Mouse (Mus musculus) hindbrain, embryonic 15.5 days (tissue): ENCODE data around the gene Csnk1e. TPM values are rescaled to one million over a fixed set of nuclear protein-coding genes. Genes with fewer than 3 reads are reported as not detected.
"Not testable (repeated sequence)": the region's sequence is repeated elsewhere in the genome, so short reads cannot be mapped to it uniquely, and the experiment has no call there.

Experiments
- ATAC-seq: fragments of 200-750 bp; cut with Nextera tagmentation; 2 replicates; pipeline ENCODE4 v1.8.0; 2017; ENCODE audit warnings: low read depth, moderate number of reproducible peaks, moderate TSS enrichment; ENCODE audit not compliant: low FRiP score
- H3K27ac ChIP-seq: fragments of 300-500 bp; sonication (generic); replicated peaks from 2 replicates; pipeline ENCODE4 v1.5.1; 2015; ENCODE audit warnings: mild to moderate bottlenecking, inconsistent platforms
- H3K27me3 ChIP-seq: fragments of 300-500 bp; sonication (generic); 2 replicates; pipeline ENCODE4 v1.6.1; 2015; ENCODE audit warnings: control low read depth, inconsistent platforms
- H3K36me3 ChIP-seq: fragments of 300-500 bp; sonication (generic); 2 replicates; pipeline ENCODE4 v1.6.1; 2015; ENCODE audit warnings: control low read depth, inconsistent platforms
- H3K4me1 ChIP-seq: fragments of 300-500 bp; sonication (generic); replicated peaks from 2 replicates; pipeline ENCODE4 v1.6.1; 2015; ENCODE audit warnings: control low read depth, inconsistent platforms
- H3K4me2 ChIP-seq: fragments of 300-500 bp; sonication (generic); 2 replicates; pipeline ENCODE4 v1.6.1; 2015; ENCODE audit warnings: moderate library complexity, mild to moderate bottlenecking, inconsistent platforms
- H3K4me3 ChIP-seq: fragments of 300-500 bp; sonication (generic); 2 replicates; pipeline ENCODE4 v1.5.1; 2015; ENCODE audit warnings: mild to moderate bottlenecking, inconsistent platforms
- H3K9ac ChIP-seq: fragments of 300-500 bp; sonication (generic); 2 replicates; pipeline ENCODE4 v1.6.1; 2015; ENCODE audit warnings: inconsistent platforms
- H3K9me3 ChIP-seq: fragments of 300-500 bp; sonication (generic); 2 replicates; pipeline ENCODE4 v1.6.1; 2016; ENCODE audit warnings: control low read depth, inconsistent platforms
- WGBS: fragments of 180-500 bp; shearing (Covaris S2); methylation state at CpG from one replicate; pipeline ENCODE4 v1.1.7; 2015; 5-methylcytosine and 5-hydroxymethylcytosine counted together
- polyA plus RNA-seq: library from polyadenylated mRNA; unstranded; fragments of >200 nt; fragmentation: Nextera tagmentation; extraction: Ambion mirVana; gene quantifications from 2 replicates; pipeline ENCODE4 v1.2.1, GENCODE M21; 2015

The Csnk1e gene
- polyA plus RNA-seq, 1 experiment from 2014 or later = 234 TPM

DNA sequence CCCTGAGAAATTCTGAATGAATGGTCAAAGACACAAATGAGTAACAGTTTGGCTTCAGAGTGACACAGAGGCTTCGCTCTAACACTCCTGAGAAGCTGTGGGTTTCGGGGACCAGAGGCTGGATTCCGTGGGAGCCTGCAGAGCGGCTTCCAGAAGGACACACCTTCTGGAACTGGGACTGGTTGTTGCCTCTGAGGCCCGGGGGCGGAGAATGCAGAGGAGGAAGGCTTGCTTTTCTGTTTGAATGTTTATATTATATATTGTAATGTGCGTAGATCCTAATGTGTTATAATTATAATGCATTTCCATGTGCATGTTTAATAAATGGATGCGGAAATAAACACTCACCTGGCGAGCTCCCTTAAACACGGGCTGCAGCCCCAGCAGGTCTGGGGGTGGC, 15.7 kb upstream of the Csnk1e start:
- 0 out of 2 replicates have a peak, but pooled peaks cover 2% of the 10 kb centered on the region for H3K4me1 ChIP-seq
- H3K4me3 ChIP-seq = peak overlapping the region; percentile 30
- H3K36me3 ChIP-seq = no peaks in the 10 kb centered on the region
- 0 out of 2 replicates have a peak, but pooled peaks cover 3% of the 10 kb centered on the region for H3K27me3 ChIP-seq
- 49% methylated on average over 10 of the region's 10 CpGs for WGBS
- H3K9me3 ChIP-seq = no peaks in the 10 kb centered on the region
- ATAC-seq = no peak
- 0 out of 2 replicates have a peak overlapping the region, but pooled peaks have one; percentile 10 for H3K9ac ChIP-seq
- H3K4me2 ChIP-seq = peak overlapping the region; percentile 47
- no peak overlapping the region for H3K27ac ChIP-seq

DNA sequence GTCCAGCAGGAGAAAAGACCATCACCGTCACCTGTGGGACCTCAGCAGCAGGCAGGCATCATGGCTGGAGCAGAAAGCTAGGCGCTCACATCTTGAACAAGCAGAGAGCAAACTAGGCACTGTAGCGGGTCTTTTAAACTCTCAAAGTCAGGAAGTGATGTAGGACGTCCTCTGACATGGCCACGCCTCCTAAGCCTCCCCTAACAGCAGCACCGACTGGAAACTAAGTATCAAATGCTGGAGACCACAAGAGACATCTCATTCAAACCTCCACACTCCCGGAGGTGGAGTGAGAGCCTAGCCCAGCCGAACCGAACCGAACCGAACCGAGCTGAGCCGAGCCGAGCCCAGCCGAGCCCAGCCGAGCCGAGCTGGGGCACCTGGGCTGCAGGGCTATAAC, 15.2 kb upstream of the Csnk1e start:
- peak overlapping the region; percentile 47 for H3K4me2 ChIP-seq
- H3K4me3 ChIP-seq = peak overlapping the region; percentile 30
- ATAC-seq = no peak
- 0 out of 2 replicates have a peak, but pooled peaks cover 2% of the 10 kb centered on the region for H3K4me1 ChIP-seq
- 33% methylated on average over 17 of the region's 17 CpGs for WGBS
- no peaks in the 10 kb centered on the region for H3K9me3 ChIP-seq
- H3K27me3 ChIP-seq = 0 out of 2 replicates have a peak, but pooled peaks cover 3% of the 10 kb centered on the region
- no peaks in the 10 kb centered on the region for H3K36me3 ChIP-seq
- H3K27ac ChIP-seq = no peak overlapping the region
- H3K9ac ChIP-seq = 0 out of 2 replicates have a peak overlapping the region, but pooled peaks have one; percentile 10

DNA sequence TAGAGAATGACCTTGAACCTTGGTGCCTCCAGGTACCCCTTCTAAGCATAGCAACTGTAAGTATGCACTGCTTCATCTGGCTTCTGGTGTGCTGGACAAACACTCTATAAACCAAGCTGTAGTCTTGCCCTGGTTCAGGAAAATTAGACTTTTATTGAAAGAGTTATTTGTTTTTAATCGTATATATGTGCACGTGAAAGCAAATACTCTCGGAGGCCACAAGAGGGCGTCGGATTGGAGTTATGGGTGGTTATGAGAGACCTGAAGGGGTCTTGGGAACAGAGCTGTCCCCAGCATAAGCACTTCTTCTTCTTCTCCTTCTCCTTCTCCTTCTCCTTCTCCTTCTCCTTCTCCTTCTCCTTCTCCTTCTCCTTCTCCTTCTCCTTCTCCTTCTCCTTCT, 14.2 kb upstream of the Csnk1e start:
- Histone ChIP-seq H3K9ac (no peak overlapping the region), H3K27ac (no peak overlapping the region), H3K9me3 (no peaks in the 10 kb centered on the region), H3K4me3 (no peak overlapping the region), H3K4me1 (0 out of 2 replicates have a peak, but pooled peaks cover 2% of the 10 kb centered on the region), H3K4me2 (no peak overlapping the region), H3K27me3 (0 out of 2 replicates have a peak, but pooled peaks cover 3% of the 10 kb centered on the region), H3K36me3 (no peaks in the 10 kb centered on the region)
- WGBS = 67% methylated on average over 5 of the region's 5 CpGs
- no peak for ATAC-seq

DNA sequence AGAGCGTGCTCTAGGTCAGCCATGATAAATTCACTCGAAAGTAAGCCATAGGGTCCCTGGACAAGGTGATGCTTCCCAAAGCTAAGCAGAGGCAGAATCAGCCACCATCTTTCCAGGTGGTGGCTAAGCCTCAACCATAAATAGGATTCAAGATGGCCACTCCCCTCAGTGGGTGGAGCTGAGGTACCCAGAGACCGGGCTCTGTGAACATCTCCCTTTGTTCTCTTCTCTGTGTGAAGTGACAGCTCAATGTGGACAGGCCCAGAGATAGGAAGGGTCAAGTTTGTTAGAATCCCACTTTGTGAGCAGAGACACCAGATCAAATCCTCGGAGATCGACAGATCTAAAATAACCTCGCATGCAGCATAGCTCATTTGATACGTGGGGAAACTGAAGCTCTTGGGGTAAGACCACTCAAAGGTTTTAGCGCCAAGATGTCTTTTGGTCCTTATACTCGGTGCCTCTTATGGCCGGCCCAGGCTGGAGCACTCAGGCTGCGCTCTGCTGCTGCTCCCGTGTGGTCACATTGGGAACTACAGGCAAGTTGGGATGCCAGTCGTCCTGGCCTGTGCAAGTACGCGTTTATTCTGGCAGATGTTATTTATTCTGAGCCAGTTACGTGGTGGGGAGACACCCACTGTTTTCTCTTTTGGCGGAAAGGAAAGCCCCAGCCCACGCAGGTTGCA, 11.4 kb upstream of the Csnk1e start:
- Histone ChIP-seq H3K4me2 (no peak overlapping the region), H3K27ac (no peak overlapping the region), H3K4me1 (0 out of 2 replicates have a peak, but pooled peaks cover 2% of the 10 kb centered on the region), H3K36me3 (no peaks in the 10 kb centered on the region), H3K27me3 (0 out of 2 replicates have a peak, but pooled peaks cover 6% of the 10 kb centered on the region), H3K9me3 (no peaks in the 10 kb centered on the region), H3K4me3 (no peak overlapping the region), H3K9ac (no peak overlapping the region)
- 6% methylated on average over 18 of the region's 18 CpGs for WGBS
- ATAC-seq = peak; percentile 92

DNA sequence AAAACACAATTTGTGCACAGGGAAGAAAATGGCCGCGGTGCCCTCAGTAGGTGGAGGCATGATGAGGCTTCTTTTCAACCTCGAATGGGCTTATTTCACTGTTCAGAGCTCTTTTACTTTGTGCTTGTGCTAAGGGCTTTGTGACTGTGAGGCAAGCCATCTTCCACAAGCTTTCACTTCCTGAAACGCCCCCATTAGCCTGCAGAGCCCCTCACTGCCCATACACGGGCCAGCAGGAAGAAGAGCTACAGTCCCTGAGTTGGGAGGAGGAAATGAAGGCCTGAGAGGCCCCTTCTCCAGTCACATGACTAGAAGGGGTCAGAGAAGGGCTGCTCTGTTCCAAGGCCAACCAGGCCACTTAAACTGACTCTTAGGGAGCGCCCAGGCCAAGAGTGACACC, 1.2 kb upstream of the Csnk1e start:
- no peak for ATAC-seq
- Histone ChIP-seq H3K4me1 (peaks cover 7% of the 10 kb centered on the region), H3K4me2 (no peak overlapping the region), H3K27me3 (0 out of 2 replicates have a peak, but pooled peaks cover 8% of the 10 kb centered on the region), H3K9me3 (no peaks in the 10 kb centered on the region), H3K4me3 (no peak overlapping the region), H3K9ac (no peak overlapping the region), H3K27ac (no peak overlapping the region), H3K36me3 (no peaks in the 10 kb centered on the region)
- WGBS = 76% methylated on average over 6 of the region's 6 CpGs

DNA sequence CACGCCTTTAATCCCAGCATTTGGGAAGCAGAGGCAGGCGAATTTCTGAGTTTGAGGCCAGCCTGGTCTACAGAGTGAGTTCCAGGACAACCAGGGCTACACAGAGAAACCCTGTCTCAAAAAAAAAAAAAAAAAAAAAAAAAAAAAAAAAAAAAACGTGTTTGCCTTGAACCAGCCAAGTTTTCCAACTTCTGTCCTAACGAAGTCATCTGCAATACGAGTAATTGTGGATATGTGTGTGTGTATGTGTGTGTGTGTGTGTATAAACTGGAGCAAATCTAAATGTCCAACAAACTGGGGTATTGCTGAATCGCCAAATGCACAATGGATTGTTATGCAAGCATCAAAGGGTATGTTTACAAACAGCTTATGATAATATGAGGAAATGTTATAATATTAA, 738 bp upstream of the Csnk1e start:
- H3K4me2 ChIP-seq, H3K4me1 ChIP-seq, H3K27me3 ChIP-seq, H3K27ac ChIP-seq, H3K9me3 ChIP-seq, H3K9ac ChIP-seq, ATAC-seq, H3K36me3 ChIP-seq, H3K4me3 ChIP-seq: not testable (repeated sequence)
- 52% methylated on average over 6 of the region's 6 CpGs for WGBS

DNA sequence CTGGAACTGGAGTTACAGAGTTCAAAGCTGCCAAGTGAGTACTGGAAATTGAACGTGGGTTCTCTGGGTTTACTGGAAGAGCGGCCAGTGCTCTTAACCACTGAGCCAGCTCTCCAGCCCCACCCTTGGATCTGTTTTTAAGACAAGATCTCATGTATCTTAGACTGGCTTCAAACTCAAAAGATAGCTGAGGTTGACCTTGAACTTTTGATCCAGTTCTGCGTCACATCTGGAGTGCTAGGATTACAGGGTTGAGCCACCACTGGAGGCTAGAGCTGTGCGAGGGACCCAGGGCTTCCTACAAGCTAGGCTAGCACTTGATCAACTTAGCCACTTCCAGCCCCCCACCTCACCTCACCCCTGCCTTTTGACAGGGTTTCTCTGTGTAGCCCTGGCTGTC, 1.5 kb downstream of the Csnk1e start:
- no peak overlapping the region for H3K27ac ChIP-seq
- 0 out of 2 replicates have a peak, but pooled peaks cover 8% of the 10 kb centered on the region for H3K27me3 ChIP-seq
- H3K9ac ChIP-seq = no peak overlapping the region
- no peak overlapping the region for H3K4me2 ChIP-seq
- WGBS = 91% methylated on average over 4 of the region's 4 CpGs
- H3K4me3 ChIP-seq = no peak overlapping the region
- H3K9me3 ChIP-seq = no peaks in the 10 kb centered on the region
- peaks cover 7% of the 10 kb centered on the region for H3K4me1 ChIP-seq
- no peak for ATAC-seq
- H3K36me3 ChIP-seq = no peaks in the 10 kb centered on the region

DNA sequence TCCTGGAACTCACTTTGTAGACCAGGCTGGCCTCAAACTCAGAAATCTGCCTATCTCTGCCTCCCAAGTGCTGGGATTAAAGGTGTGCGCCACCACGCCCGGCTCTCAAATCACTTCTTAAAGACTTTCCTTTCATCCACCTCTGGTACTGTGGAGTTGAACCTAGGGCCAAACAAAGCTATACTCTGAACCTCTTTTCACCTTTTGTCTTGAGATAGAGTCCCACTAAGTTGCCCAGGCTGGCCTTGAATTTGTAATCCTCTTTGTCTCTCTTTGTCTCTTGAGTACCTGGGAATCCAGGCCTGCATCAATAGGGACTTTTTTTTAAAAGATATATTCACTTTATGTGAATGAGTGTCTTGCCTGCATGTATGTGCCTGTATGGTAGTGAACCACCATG, 7.3 kb downstream of the Csnk1e start:
- Histone ChIP-seq H3K9ac (no peak overlapping the region), H3K4me2 (no peak overlapping the region), H3K27ac (no peak overlapping the region), H3K27me3 (no peaks in the 10 kb centered on the region), H3K4me1 (no peaks in the 10 kb centered on the region; the same call in 1 of the 2 replicates), H3K9me3 (no peaks in the 10 kb centered on the region), H3K36me3 (no peaks in the 10 kb centered on the region), H3K4me3 (no peak overlapping the region)
- no peak for ATAC-seq
- WGBS = 96% methylated on average over 3 of the region's 3 CpGs

DNA sequence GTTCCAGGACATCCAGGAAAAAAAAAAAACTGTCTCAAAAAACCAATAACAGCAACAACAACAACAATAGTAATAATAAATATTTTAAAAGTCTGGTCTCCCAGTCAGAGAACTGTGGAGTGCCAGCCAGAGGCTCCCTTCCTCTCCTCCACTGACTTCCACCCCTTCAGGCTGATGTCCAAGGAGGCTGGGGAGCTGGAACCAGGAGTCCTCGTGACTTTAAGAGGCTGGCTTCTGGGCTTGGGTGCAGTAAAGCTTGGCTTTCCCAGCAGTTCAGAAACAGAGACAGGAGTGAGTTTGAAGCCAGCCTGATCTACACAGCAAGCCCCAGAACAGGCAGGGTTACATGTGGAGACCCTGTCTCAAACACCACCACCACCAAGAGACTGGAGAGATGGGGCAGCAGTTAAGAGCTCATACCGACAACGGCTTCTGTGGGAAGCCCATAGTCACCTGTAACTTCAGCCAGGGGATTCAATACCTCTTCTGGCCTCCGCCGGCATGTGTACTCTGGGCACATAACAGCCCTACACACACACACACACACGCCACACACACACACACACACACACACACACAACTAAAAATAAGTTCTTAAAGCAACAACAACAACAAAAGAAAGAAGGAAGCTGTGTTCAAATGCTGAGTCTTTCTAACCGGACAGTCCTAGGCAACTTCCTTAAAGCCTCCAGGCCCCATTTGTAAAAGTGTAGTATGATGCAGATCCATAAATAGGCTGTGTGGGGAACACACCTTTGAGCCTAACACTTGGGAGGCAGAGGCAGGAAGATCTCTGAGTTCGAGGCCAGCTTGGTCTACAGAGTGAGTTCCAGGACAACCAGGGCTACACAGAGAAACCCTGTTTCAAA, 9.3 kb downstream of the Csnk1e start:
- Histone ChIP-seq H3K9me3 (no peaks in the 10 kb centered on the region), H3K4me3 (no peak overlapping the region), H3K36me3 (no peaks in the 10 kb centered on the region), H3K9ac (no peak overlapping the region), H3K27me3 (no peaks in the 10 kb centered on the region), H3K4me1 (peaks cover 10% of the 10 kb centered on the region), H3K4me2 (no peak overlapping the region), H3K27ac (no peak overlapping the region)
- WGBS = 89% methylated on average over 8 of the region's 8 CpGs
- no peak for ATAC-seq

DNA sequence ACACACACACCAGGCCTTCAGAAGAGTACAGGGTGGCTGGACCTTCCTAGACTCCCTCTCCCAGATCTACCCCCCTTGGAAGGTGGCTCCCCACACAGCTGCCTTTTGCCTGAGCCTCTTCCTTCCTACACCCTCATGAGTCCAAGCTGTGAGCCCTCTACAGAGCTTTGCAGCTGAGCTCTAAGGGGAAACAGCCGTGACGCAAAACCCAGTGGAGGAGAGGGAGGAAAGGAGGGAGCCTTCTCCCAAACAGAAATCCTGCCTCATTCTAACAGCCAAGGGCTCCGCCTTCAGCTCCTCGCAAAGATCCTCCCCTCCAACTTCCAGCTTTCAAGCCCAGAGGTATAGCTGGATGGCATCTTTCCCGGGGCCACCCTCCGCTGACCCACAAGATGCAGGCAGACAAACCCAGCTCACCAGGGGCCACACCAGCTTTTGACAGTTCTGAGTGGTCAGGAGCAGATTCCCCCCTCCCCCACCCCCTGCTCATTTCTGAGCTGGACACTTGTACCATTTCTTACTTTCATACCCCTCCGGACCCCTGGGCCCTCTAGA, 11.4 kb downstream of the Csnk1e start:
- Histone ChIP-seq H3K27me3 (no peaks in the 10 kb centered on the region), H3K9me3 (no peaks in the 10 kb centered on the region), H3K36me3 (no peaks in the 10 kb centered on the region), H3K27ac (no peak overlapping the region), H3K9ac (no peak overlapping the region), H3K4me2 (no peak overlapping the region), H3K4me1 (peaks cover 29% of the 10 kb centered on the region), H3K4me3 (no peak overlapping the region)
- no peak for ATAC-seq
- WGBS = 58% methylated on average over 7 of the region's 7 CpGs

DNA sequence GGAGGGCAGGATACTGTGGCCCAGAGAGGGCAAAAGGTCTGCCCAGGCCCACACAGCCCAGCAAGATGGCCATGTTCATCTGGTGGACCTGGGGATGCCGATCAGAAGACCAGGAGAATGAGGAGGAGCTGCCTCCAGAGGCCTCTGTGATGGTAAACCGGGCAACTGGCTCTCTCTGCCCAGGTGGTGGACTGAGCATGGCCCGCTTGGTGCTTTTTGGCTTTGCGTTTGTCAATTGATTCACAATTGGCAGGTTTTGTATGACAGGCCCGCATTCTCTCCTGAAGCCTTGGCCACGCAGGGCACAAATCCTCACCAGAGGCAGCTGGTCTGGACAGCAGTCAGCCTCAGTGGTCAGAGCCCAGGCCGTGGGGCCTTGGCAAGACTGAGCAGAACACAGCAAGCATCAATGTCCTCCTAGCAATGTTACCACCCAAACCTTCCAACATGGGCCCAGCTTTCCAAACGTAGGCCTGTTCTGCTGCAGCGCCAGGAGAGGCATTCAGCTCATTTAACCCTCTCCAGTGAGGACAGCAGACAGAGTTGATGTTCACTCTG, 12.3 kb downstream of the Csnk1e start:
- ATAC-seq = no peak
- WGBS = 82% methylated on average over 9 of the region's 9 CpGs
- no peak overlapping the region for H3K4me3 ChIP-seq
- H3K4me2 ChIP-seq = peak overlapping the region; percentile 95
- no peaks in the 10 kb centered on the region for H3K36me3 ChIP-seq
- no peak overlapping the region for H3K27ac ChIP-seq
- no peaks in the 10 kb centered on the region for H3K27me3 ChIP-seq
- peaks cover 38% of the 10 kb centered on the region for H3K4me1 ChIP-seq
- no peaks in the 10 kb centered on the region for H3K9me3 ChIP-seq
- H3K9ac ChIP-seq = no peak overlapping the region
